Mouse (Mus musculus) heart, embryonic 13.5 days (tissue): ENCODE measurements around the gene Ptpn6. TPM values are rescaled to one million over a fixed set of nuclear protein-coding genes. Genes with fewer than 3 reads are reported as not detected.
A peak's percentile ranks its signal among the peaks of the same experiment; 100 is the strongest.

Experiments used
- ATAC-seq: fragments of 200-750 bp; cut with Nextera tagmentation; 2 replicates; pipeline ENCODE4 v1.8.0; 2017; ENCODE audit warnings: moderate TSS enrichment; ENCODE audit not compliant: insufficient number of reproducible peaks, low FRiP score, low TSS enrichment; ENCODE audit errors: extremely low read depth
- H3K27ac ChIP-seq: fragments of 300-500 bp; sonication (generic); replicated peaks from 2 replicates; pipeline ENCODE4 v1.5.1; 2015; ENCODE audit warnings: moderate library complexity, mild to moderate bottlenecking, inconsistent platforms
- H3K27me3 ChIP-seq: fragments of 300-500 bp; sonication (generic); replicated peaks from 2 replicates; pipeline ENCODE4 v1.6.1; 2015; ENCODE audit warnings: mild to moderate bottlenecking, inconsistent platforms
- H3K36me3 ChIP-seq: fragments of 300-500 bp; sonication (generic); 2 replicates; pipeline ENCODE4 v1.6.1; 2015; ENCODE audit warnings: mild to moderate bottlenecking, inconsistent platforms
- H3K4me1 ChIP-seq: fragments of 300-500 bp; sonication (generic); 2 replicates; pipeline ENCODE4 v1.6.1; 2015; ENCODE audit warnings: inconsistent platforms
- H3K4me2 ChIP-seq: fragments of 300-500 bp; sonication (generic); 2 replicates; pipeline ENCODE4 v1.6.1; 2015; ENCODE audit warnings: inconsistent platforms, mild to moderate bottlenecking, moderate library complexity
- H3K4me3 ChIP-seq: fragments of 300-500 bp; sonication (generic); 2 replicates; pipeline ENCODE4 v1.5.1; 2015; ENCODE audit warnings: moderate library complexity, mild to moderate bottlenecking, inconsistent platforms
- H3K9ac ChIP-seq: fragments of 300-500 bp; sonication (generic); 2 replicates; pipeline ENCODE4 v1.6.1; 2015; ENCODE audit warnings: inconsistent platforms, mild to moderate bottlenecking, moderate library complexity
- H3K9me3 ChIP-seq: fragments of 300-500 bp; sonication (generic); 2 replicates; pipeline ENCODE4 v1.6.1; 2016; ENCODE audit warnings: inconsistent platforms
- WGBS: fragments of 180-500 bp; shearing (Covaris S2); methylation state at CpG from one replicate; pipeline ENCODE4 v1.1.7; 2015; ENCODE audit warnings: mixed read lengths; 5-methylcytosine and 5-hydroxymethylcytosine counted together
- microRNA counts: library from miRNA; unstranded; fragments of <30 nt; microRNA quantifications from one replicate; lab custom pipeline; 2016
- microRNA-seq: library from miRNA; unstranded; fragments of <30 nt; microRNA quantifications from one replicate; pipeline ENCODE4, GENCODE M21; 2016
- polyA plus RNA-seq: library from polyadenylated mRNA; unstranded; fragments of >200 nt; fragmentation: Nextera tagmentation; extraction: Ambion mirVana; gene quantifications from 2 replicates; pipeline ENCODE4 v1.2.1, GENCODE M21; 2015

Ptpn6 gene
- polyA plus RNA-seq, 1 experiment from 2014 or later = 5.3 TPM

GRCm38 (mm10) chr6:124676171-124676570 lies 62.3 kb downstream of the Ptpn6 start:
- no peak overlapping the region for H3K9ac ChIP-seq
- peaks cover 7% of the 10 kb centered on the region; the same call in 1 of the 2 replicates for H3K4me1 ChIP-seq
- H3K27me3 ChIP-seq = no peaks in the 10 kb centered on the region
- H3K9me3 ChIP-seq = no peaks in the 10 kb centered on the region
- no peak overlapping the region for H3K4me2 ChIP-seq
- peaks cover 14% of the 10 kb centered on the region for H3K36me3 ChIP-seq
- no peak overlapping the region for H3K4me3 ChIP-seq
- 82% methylated on average over 6 of the region's 6 CpGs for WGBS
- no peak overlapping the region for H3K27ac ChIP-seq
- no peak for ATAC-seq

DNA sequence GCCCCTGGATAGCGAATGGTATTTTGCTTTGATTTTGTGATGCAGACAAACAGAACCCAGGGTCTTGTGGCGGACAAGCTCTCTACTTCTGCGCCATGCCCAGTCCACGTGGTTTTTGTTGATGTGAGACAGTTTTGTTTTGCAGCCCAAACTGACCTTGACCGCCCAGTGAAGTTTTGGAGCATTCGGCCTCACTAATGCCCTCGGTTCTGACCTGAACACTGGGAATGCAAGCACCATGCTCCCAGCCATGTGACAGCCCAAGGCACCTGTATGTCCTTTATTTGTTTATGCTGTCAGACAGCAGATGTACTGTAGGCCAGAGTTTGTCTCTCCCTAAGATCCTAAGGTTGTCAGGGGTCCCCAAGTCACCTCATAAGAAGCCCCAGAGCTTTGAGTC lies 63.9 kb downstream of the Ptpn6 start:
- no peaks in the 10 kb centered on the region for H3K9me3 ChIP-seq
- H3K9ac ChIP-seq = no peak overlapping the region
- no peak for ATAC-seq
- H3K4me1 ChIP-seq = peaks cover 7% of the 10 kb centered on the region; the same call in 1 of the 2 replicates
- no peaks in the 10 kb centered on the region for H3K27me3 ChIP-seq
- H3K4me3 ChIP-seq = no peak overlapping the region
- WGBS = 92% methylated on average over 7 of the region's 7 CpGs
- peaks cover 14% of the 10 kb centered on the region for H3K36me3 ChIP-seq
- H3K27ac ChIP-seq = no peak overlapping the region
- no peak overlapping the region for H3K4me2 ChIP-seq

DNA sequence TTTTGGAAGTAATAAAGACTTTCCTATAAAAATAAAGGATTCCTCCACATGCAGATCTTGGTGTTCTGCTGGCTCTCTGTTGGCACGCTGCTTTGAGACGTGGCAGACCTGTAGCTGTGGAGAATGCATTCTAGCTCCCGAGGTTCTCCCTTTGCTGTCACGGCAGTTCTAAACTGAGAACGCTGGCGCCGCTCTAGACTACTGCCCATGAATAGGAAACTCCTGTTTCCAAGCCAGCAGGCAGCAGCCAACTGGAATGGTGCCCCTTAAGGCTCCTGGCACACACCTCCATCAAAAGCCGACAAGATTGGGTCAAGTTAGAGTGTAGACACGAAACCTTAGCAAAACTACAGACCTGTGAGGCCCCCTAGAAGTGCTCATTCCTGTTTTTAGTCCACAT lies 64.9 kb downstream of the Ptpn6 start:
- no peaks in the 10 kb centered on the region for H3K27me3 ChIP-seq
- no peaks in the 10 kb centered on the region for H3K9me3 ChIP-seq
- peaks cover 7% of the 10 kb centered on the region; the same call in 1 of the 2 replicates for H3K4me1 ChIP-seq
- WGBS = 88% methylated on average over 9 of the region's 9 CpGs
- H3K4me3 ChIP-seq = no peak overlapping the region
- no peak overlapping the region for H3K27ac ChIP-seq
- ATAC-seq = no peak
- peaks cover 14% of the 10 kb centered on the region for H3K36me3 ChIP-seq
- H3K4me2 ChIP-seq = no peak overlapping the region
- no peak overlapping the region for H3K9ac ChIP-seq

- Histone ChIP-seq H3K36me3 (peaks cover 14% of the 10 kb centered on the region), H3K4me1 (peaks cover 7% of the 10 kb centered on the region; the same call in 1 of the 2 replicates)
- 48% methylated on average over 6 of the region's 6 CpGs for WGBS
Observed at GRCm38 (mm10) chr6:124672100-124672499, 66.4 kb downstream of the Ptpn6 start.

More at GRCm38 (mm10) chr6:124672100-124672499, 66.4 kb downstream of the Ptpn6 start:
- Histone ChIP-seq H3K27ac (no peak overlapping the region), H3K27me3 (no peaks in the 10 kb centered on the region), H3K9ac (no peak overlapping the region), H3K9me3 (no peaks in the 10 kb centered on the region), H3K4me3 (no peak overlapping the region), H3K4me2 (no peak overlapping the region)
- ATAC-seq = no peak

MicroRNAs encoded within 50 kb of the gene (microRNA counts, 519-probe panel; counts per million panel counts)
- microRNA mmu-miR-141 (lab: Ali Mortazavi, UCI) (209 counts per million, percentile 61 among the panel's probes with 10 or more counts), microRNA mmu-miR-200c (lab: Ali Mortazavi, UCI) (2,876 counts per million, percentile 66 among the panel's probes with 10 or more counts)

Small RNAs within 50 kb of the gene (microRNA-seq; reads per million reads assigned to microRNA genes)
- gene Mir141 (61.4 reads per million, percentile 46 among the genes with 10 or more reads in this experiment), gene Mir200c (450 reads per million, percentile 73 among the genes with 10 or more reads in this experiment)

Other genes with a start within 250 kb of the Ptpn6 start
- 0.46 and 0.52 TPM in 2 replicates for gene C1rl, start 245.6 kb downstream of the Ptpn6 start, polyA plus RNA-seq
- 0.40 and 0.68 TPM in 2 replicates for gene C1ra, start 226.3 kb downstream of the Ptpn6 start, polyA plus RNA-seq
- 0.74 and 1.0 TPM in 2 replicates for gene C1s1, start 196.4 kb downstream of the Ptpn6 start, polyA plus RNA-seq
- not detected in 2 replicates for gene C1rb, start 168.4 kb downstream of the Ptpn6 start, polyA plus RNA-seq
- not detected in 2 replicates for gene C1s2, start 102.6 kb downstream of the Ptpn6 start, polyA plus RNA-seq
- 44.1 and 47.4 TPM in 2 replicates for gene Lpcat3, start 75.7 kb downstream of the Ptpn6 start, polyA plus RNA-seq
- gene Emg1, start 26.5 kb downstream of the Ptpn6 start, polyA plus RNA-seq = 113 and 130 TPM in 2 replicates
- gene Phb2, start 26.4 kb downstream of the Ptpn6 start, polyA plus RNA-seq = 293 and 326 TPM in 2 replicates
- gene Grcc10, start 2.7 kb upstream of the Ptpn6 start, polyA plus RNA-seq = 364 and 411 TPM in 2 replicates
- not detected in 2 replicates for gene Gm45234, start 17.3 kb upstream of the Ptpn6 start, polyA plus RNA-seq
- 7.8 and 9.4 TPM in 2 replicates for gene Atn1, start 17.8 kb upstream of the Ptpn6 start, polyA plus RNA-seq
- 4.6 and 4.9 TPM in 2 replicates for gene Eno2, start 31.0 kb upstream of the Ptpn6 start, polyA plus RNA-seq
- 0.09 TPM in 1 of 2 replicates, not detected in the other for gene Lrrc23, start 41.0 kb upstream of the Ptpn6 start, polyA plus RNA-seq
- gene Spsb2, start 69.9 kb upstream of the Ptpn6 start, polyA plus RNA-seq = 8.4 and 10.9 TPM in 2 replicates
- gene Tpi1, start 75.6 kb upstream of the Ptpn6 start, polyA plus RNA-seq = 1,248 and 1,451 TPM in 2 replicates
- gene Usp5, start 90.8 kb upstream of the Ptpn6 start, polyA plus RNA-seq = 98.3 and 101 TPM in 2 replicates
- 123 and 132 TPM in 2 replicates for gene Cdca3, start 90.8 kb upstream of the Ptpn6 start, polyA plus RNA-seq
- gene Gnb3, start 101.6 kb upstream of the Ptpn6 start, polyA plus RNA-seq = 7.8 and 11.7 TPM in 2 replicates
- gene P3h3, start 119.0 kb upstream of the Ptpn6 start, polyA plus RNA-seq = 15.5 and 17.7 TPM in 2 replicates
- gene Gpr162, start 125.3 kb upstream of the Ptpn6 start, polyA plus RNA-seq = 1.6 TPM in 2 replicates
- not detected in 2 replicates for gene Cd4, start 149.5 kb upstream of the Ptpn6 start, polyA plus RNA-seq
- gene Lag3, start 173.0 kb upstream of the Ptpn6 start, polyA plus RNA-seq = 1.0 and 1.1 TPM in 2 replicates
- gene Ptms, start 181.4 kb upstream of the Ptpn6 start, polyA plus RNA-seq = 231 and 233 TPM in 2 replicates
- gene Mlf2, start 192.7 kb upstream of the Ptpn6 start, polyA plus RNA-seq = 288 and 320 TPM in 2 replicates
- gene Cops7a, start 226.8 kb upstream of the Ptpn6 start, polyA plus RNA-seq = 140 and 143 TPM in 2 replicates